Mouse (Mus musculus) CH12.LX (cell line): Measurements from ENCODE around the gene 1700069L16Rik. TPM values are rescaled to one million over a fixed set of nuclear protein-coding genes. Genes with fewer than 3 reads are reported as not detected.

Experiments
- DNase-seq: peaks from one replicate; pipeline ENCODE4 v3.0.0-alpha.2; 2013; ENCODE audit errors: extremely low read depth
- H3K27ac ChIP-seq: 2 replicates; pipeline ENCODE4 v1.5.1; 2012; ENCODE audit warnings: low read depth, mild to moderate bottlenecking, control low read depth, moderate library complexity; ENCODE audit not compliant: insufficient read depth
- H3K27me3 ChIP-seq: replicated peaks from 2 replicates; pipeline ENCODE3; 2012; ENCODE audit warnings: inconsistent platforms
- H3K36me3 ChIP-seq, 2 experiments: replicated peaks in 1 of 2; 2 replicates each; pipeline versions ENCODE3 to v1.6.1; 2012; ENCODE audit warnings: inconsistent platforms in 1 of 2, low read length in 1 of 2, mild to moderate bottlenecking in 1 of 2, mixed read lengths in 1 of 2, moderate library complexity in 1 of 2; ENCODE audit not compliant: control insufficient read depth in 1 of 2, insufficient read depth in 1 of 2
- H3K4me1 ChIP-seq, 2 experiments: 2 replicates each; pipeline ENCODE4 v1.6.1; 2012; ENCODE audit warnings: inconsistent platforms in 1 of 2, moderate library complexity in 1 of 2; ENCODE audit not compliant: insufficient read depth in 2 of 2, control insufficient read depth in 1 of 2
- H3K4me2 ChIP-seq: 2 replicates; pipeline ENCODE4 v1.6.1; 2012; ENCODE audit warnings: low read depth, mild to moderate bottlenecking, control low read depth; ENCODE audit not compliant: poor library complexity, insufficient read depth, severe bottlenecking
- H3K4me3 ChIP-seq, 3 experiments: fragments of 150-350 bp in 1 of 3; sonication (generic) in 1 of 3; replicated peaks in 1 of 3; 2 replicates each; pipeline versions ENCODE3 to v1.5.1; 2011 to 2012; ENCODE audit warnings: low read depth in 2 of 3, low read length in 2 of 3, mild to moderate bottlenecking in 2 of 3, moderate library complexity in 2 of 3, control low read depth in 1 of 3, improper control_type of control experiment in 1 of 3, inconsistent platforms in 1 of 3, mixed read lengths in 1 of 3; ENCODE audit not compliant: poor library complexity in 1 of 3
- H3K79me2 ChIP-seq: replicated peaks from 2 replicates; pipeline ENCODE4 v1.6.1; 2012; ENCODE audit warnings: mild to moderate bottlenecking, moderate library complexity; ENCODE audit not compliant: control insufficient read depth, poor library complexity, insufficient read depth, severe bottlenecking; ENCODE audit errors: extremely low read depth
- H3K9ac ChIP-seq: 2 replicates; pipeline ENCODE4 v1.6.1; 2012; ENCODE audit warnings: low read depth, mild to moderate bottlenecking, control low read depth, moderate library complexity; ENCODE audit not compliant: insufficient read depth
- H3K9me3 ChIP-seq: replicated peaks from 2 replicates; pipeline ENCODE3; 2012; ENCODE audit warnings: low read length, inconsistent platforms, mixed read lengths
- BHLHE40 ChIP-seq: IDR thresholded peaks from 2 replicates; pipeline ENCODE4 v1.6.1; 2011; ENCODE audit warnings: mild to moderate bottlenecking, low read depth, low read length, improper control_type of control experiment
- CHD1 ChIP-seq: IDR thresholded peaks from 2 replicates; pipeline ENCODE4 v1.6.1; 2012; ENCODE audit warnings: low read depth, low read length, improper control_type of control experiment, inconsistent platforms
- ELF1 ChIP-seq: IDR thresholded peaks from 2 replicates; pipeline ENCODE4 v1.6.1; 2014; ENCODE audit warnings: low read depth, mild to moderate bottlenecking, inconsistent platforms, low read length, improper control_type of control experiment
- EP300 ChIP-seq: IDR thresholded peaks from 2 replicates; pipeline ENCODE4 v1.6.1; 2011; ENCODE audit warnings: low read length, improper control_type of control experiment
- ETS1 ChIP-seq: conservative IDR thresholded peaks from 2 replicates; pipeline ENCODE4 v1.6.1; 2012; ENCODE audit warnings: low read depth, mild to moderate bottlenecking, inconsistent platforms, low read length, improper control_type of control experiment, moderate library complexity
- GABPA ChIP-seq: IDR thresholded peaks from 2 replicates; pipeline ENCODE4 v1.6.1; 2012; ENCODE audit warnings: low read depth, low read length, improper control_type of control experiment, inconsistent platforms; ENCODE audit not compliant: insufficient replicate concordance
- HCFC1 ChIP-seq: IDR thresholded peaks from 2 replicates; pipeline ENCODE4 v1.6.1; 2012; ENCODE audit warnings: low read depth, mild to moderate bottlenecking, inconsistent platforms, low read length, improper control_type of control experiment
- JUND ChIP-seq: conservative IDR thresholded peaks from 2 replicates; pipeline ENCODE4 v1.6.1; 2011; ENCODE audit warnings: low read depth, low read length, improper control_type of control experiment
- KAT2A ChIP-seq: IDR thresholded peaks from 2 replicates; pipeline ENCODE4 v1.6.1; 2012; ENCODE audit warnings: low read length, improper control_type of control experiment, inconsistent platforms; ENCODE audit not compliant: insufficient replicate concordance
- MAFK ChIP-seq: IDR thresholded peaks from 2 replicates; pipeline ENCODE4 v1.6.1; 2011; ENCODE audit warnings: low read length, improper control_type of control experiment; ENCODE audit not compliant: insufficient replicate concordance
- MAX ChIP-seq: IDR thresholded peaks from 2 replicates; pipeline ENCODE4 v1.6.1; 2011; ENCODE audit warnings: low read length, improper control_type of control experiment
- MXI1 ChIP-seq: IDR thresholded peaks from 2 replicates; pipeline ENCODE4 v1.6.1; 2011; ENCODE audit warnings: mild to moderate bottlenecking, low read depth, low read length, improper control_type of control experiment
- NELFE ChIP-seq: IDR thresholded peaks from 2 replicates; pipeline ENCODE4 v1.6.1; 2011; ENCODE audit warnings: low read depth, low read length, improper control_type of control experiment
- PAX5 ChIP-seq: IDR thresholded peaks from 2 replicates; pipeline ENCODE4 v1.6.1; 2012; ENCODE audit warnings: low read length, inconsistent platforms, mixed read lengths
- POLR2A ChIP-seq: IDR thresholded peaks from 2 replicates; pipeline ENCODE4 v1.6.1; 2011; ENCODE audit warnings: low read depth, mild to moderate bottlenecking, improper control_type of control experiment, low read length
- POLR2AphosphoS2 ChIP-seq: IDR thresholded peaks from 2 replicates; pipeline ENCODE4 v1.6.1; 2011; ENCODE audit warnings: low read depth, low read length, improper control_type of control experiment
- RAD21 ChIP-seq: IDR thresholded peaks from 2 replicates; pipeline ENCODE4 v1.6.1; 2011; ENCODE audit warnings: low read depth, mild to moderate bottlenecking, low read length, improper control_type of control experiment, moderate library complexity
- SIN3A ChIP-seq: IDR thresholded peaks from 2 replicates; pipeline ENCODE4 v1.6.1; 2012; ENCODE audit warnings: low read length, improper control_type of control experiment, inconsistent platforms
- TCF12 ChIP-seq: IDR thresholded peaks from 2 replicates; pipeline ENCODE4 v1.6.1; 2014; ENCODE audit warnings: low read depth, mild to moderate bottlenecking, inconsistent platforms, low read length, improper control_type of control experiment
- USF2 ChIP-seq: conservative IDR thresholded peaks from 2 replicates; pipeline ENCODE4 v1.6.1; 2011; ENCODE audit warnings: low read depth, low read length, improper control_type of control experiment
- ZC3H11A ChIP-seq: IDR thresholded peaks from 2 replicates; pipeline ENCODE4 v1.6.1; 2012; ENCODE audit warnings: low read depth, mild to moderate bottlenecking, inconsistent platforms, low read length, improper control_type of control experiment
- ZKSCAN1 ChIP-seq: IDR thresholded peaks from 2 replicates; pipeline ENCODE4 v1.6.1; 2012; ENCODE audit warnings: low read depth, inconsistent platforms, low read length, improper control_type of control experiment, borderline replicate concordance
- ZMIZ1 ChIP-seq: IDR thresholded peaks from 2 replicates; pipeline ENCODE4 v1.6.1; 2012; ENCODE audit warnings: low read depth, mild to moderate bottlenecking, inconsistent platforms, low read length, improper control_type of control experiment
- dilution Hi-C: fragments of 300-500 bp; cut with MboI; formaldehyde crosslinking; loops from 2 replicates; pipeline ENCODE4 v1.14.3; 2020; ENCODE audit warnings: low sequenced_read_pairs; ENCODE audit not compliant: extremely low pct_unique_long_range_greater_than_20kb, extremely low pct_ligation_motif_present
- in situ Hi-C: fragments of 300-500 bp; cut with MboI; formaldehyde crosslinking; loops from 3 replicates; pipeline ENCODE4 v1.14.3; 2019; ENCODE audit warnings: low sequenced_read_pairs, low pct_ligation_motif_present, low pct_unique_long_range_greater_than_20kb, mixed read lengths
- polyA plus RNA-seq: library from polyadenylated mRNA; unstranded; fragments of >175 nt; gene quantifications from 2 replicates; pipeline ENCODE4 v1.2.1, GENCODE M21; 2012; ENCODE audit warnings: low read depth; ENCODE audit not compliant: insufficient read length
- total RNA-seq, 2 experiments: library from RNA; depleted of rRNA; stranded (reverse); fragments of 300-350 nt in 1 of 2; fragments of >200 nt in 1 of 2; gene quantifications; 2 replicates each; pipeline ENCODE4 v1.2.3; 2012 to 2014

1700069L16Rik gene
- total and polyA plus RNA-seq, 3 experiments, result not detected

DNA sequence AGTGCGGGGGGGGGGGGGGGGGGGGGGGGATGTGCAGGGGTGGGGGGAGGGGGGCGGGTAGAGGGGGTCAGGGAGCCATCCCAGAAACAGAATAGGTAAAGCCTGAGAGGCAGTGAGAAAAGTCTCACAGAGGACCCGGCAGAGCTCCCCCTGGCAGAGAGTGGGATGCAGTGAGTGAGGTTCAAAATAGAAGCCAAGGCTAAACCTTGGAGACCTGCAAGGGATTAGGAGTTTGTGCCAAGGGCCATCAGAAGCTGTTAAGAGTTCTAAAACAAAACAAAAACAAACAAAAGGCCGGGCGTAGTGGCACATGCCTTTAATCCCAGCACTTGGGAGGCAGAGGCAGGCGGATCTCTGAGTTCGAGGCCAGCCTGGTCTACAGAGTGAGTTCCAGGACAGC, 47.0 kb downstream of the 1700069L16Rik start:
- H3K79me2 ChIP-seq, result no peaks in the 10 kb centered on the region
- no peak for TF ChIP-seq MAFK
- no peak for TF ChIP-seq CHD1
- TF ChIP-seq POLR2AphosphoS2, result no peak
- TF ChIP-seq NELFE, result no peak
- no peak for TF ChIP-seq GABPA
- no peak for TF ChIP-seq ZKSCAN1
- TF ChIP-seq ZMIZ1, result no peak
- TF ChIP-seq KAT2A, result no peak
- no peak for TF ChIP-seq ZC3H11A
- TF ChIP-seq USF2, result no peak
- TF ChIP-seq MXI1, result no peak
- no peak for DNase-seq
- in situ Hi-C loops (no loop called here), dilution Hi-C loops (no loop called here)
- H3K27ac ChIP-seq, result no peak overlapping the region
- H3K9me3 ChIP-seq, result peaks cover 3% of the 10 kb centered on the region
- H3K4me1 ChIP-seq, result no peaks in the 10 kb centered on the region
- no peak overlapping the region for H3K4me2 ChIP-seq
- H3K9ac ChIP-seq, result no peak overlapping the region
- no peak overlapping the region for H3K4me3 ChIP-seq
- H3K27me3 ChIP-seq, result peaks cover 56% of the 10 kb centered on the region
- no peaks in the 10 kb centered on the region for H3K36me3 ChIP-seq

DNA sequence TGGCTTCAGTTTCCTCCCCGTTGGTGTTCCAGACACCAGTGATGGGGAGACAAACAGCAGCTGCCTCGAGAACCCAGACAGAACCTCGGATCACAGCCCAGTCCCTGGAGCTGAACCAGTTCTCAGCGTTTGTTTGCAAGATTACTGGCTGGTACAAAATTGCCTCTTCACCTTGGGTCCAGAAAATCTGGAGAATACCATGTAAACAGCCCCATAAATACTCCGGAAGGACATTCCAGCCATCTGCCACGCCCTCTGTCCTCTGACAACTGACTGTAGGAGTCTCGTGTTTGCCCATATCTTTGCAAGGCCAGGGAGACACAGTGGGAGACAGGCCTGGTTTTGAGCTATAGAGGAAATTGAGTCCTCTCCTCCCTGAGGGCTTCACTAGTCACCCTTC, 49.7 kb downstream of the 1700069L16Rik start:
- in situ Hi-C loops (no loop called here), dilution Hi-C loops (no loop called here)
- H3K27ac ChIP-seq, result no peak overlapping the region
- peaks cover 47% of the 10 kb centered on the region for H3K27me3 ChIP-seq
- H3K79me2 ChIP-seq, result no peaks in the 10 kb centered on the region
- TF ChIP-seq BHLHE40, result no peak
- no peak for TF ChIP-seq TCF12
- TF ChIP-seq ETS1, result no peak
- no peak for TF ChIP-seq JUND
- H3K4me3 ChIP-seq, result no peak overlapping the region
- H3K9me3 ChIP-seq, result peaks cover 1% of the 10 kb centered on the region
- H3K4me1 ChIP-seq, result no peaks in the 10 kb centered on the region
- no peak for DNase-seq
- H3K9ac ChIP-seq, result no peak overlapping the region
- no peaks in the 10 kb centered on the region for H3K36me3 ChIP-seq
- H3K4me2 ChIP-seq, result no peak overlapping the region

DNA sequence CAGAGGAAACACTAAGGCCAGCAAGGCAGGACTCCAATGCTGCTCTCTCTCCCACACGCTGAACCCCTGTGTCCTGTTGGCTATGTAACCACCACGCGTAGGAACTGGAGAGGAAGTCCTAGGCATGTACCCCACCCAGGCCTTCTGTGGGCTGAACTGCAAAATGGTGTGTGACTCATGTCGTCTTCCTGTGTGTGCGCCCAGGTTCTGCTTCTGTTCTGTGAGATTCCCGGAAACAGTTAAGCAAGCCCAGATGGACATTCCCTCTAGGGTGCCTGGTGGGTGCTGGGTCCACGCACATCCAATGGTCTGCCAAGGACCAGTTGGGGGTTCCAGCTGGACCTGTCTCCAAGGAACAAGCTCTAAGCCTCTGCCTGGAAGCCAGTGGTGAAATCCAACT, 52.1 kb downstream of the 1700069L16Rik start:
- H3K9me3 ChIP-seq, result peaks cover 4% of the 10 kb centered on the region

More for the DNA sequence above, 52.1 kb downstream of the 1700069L16Rik start:
- H3K36me3 ChIP-seq, result no peaks in the 10 kb centered on the region
- dilution Hi-C loops (no loop called here), in situ Hi-C loops (no loop called here)
- peaks cover 42% of the 10 kb centered on the region for H3K27me3 ChIP-seq
- no peak for TF ChIP-seq KAT2A
- TF ChIP-seq POLR2A, result no peak
- no peak for TF ChIP-seq POLR2AphosphoS2
- no peak for TF ChIP-seq EP300
- TF ChIP-seq MAX, result no peak
- no peak for TF ChIP-seq BHLHE40
- TF ChIP-seq TCF12, result no peak
- no peak for TF ChIP-seq MXI1
- TF ChIP-seq ZKSCAN1, result no peak
- no peak for TF ChIP-seq ELF1
- no peak for TF ChIP-seq SIN3A
- no peak for TF ChIP-seq RAD21
- no peak for TF ChIP-seq PAX5
- no peak for TF ChIP-seq HCFC1
- H3K4me1 ChIP-seq, result no peaks in the 10 kb centered on the region
- no peak overlapping the region for H3K9ac ChIP-seq
- H3K4me2 ChIP-seq, result no peak overlapping the region
- DNase-seq, result no peak
- H3K79me2 ChIP-seq, result no peaks in the 10 kb centered on the region
- H3K27ac ChIP-seq, result no peak overlapping the region
- H3K4me3 ChIP-seq, result no peak overlapping the region
